Mouse (Mus musculus): ENCODE data around the gene Gp1bb.

Gene Gp1bb

DNA sequence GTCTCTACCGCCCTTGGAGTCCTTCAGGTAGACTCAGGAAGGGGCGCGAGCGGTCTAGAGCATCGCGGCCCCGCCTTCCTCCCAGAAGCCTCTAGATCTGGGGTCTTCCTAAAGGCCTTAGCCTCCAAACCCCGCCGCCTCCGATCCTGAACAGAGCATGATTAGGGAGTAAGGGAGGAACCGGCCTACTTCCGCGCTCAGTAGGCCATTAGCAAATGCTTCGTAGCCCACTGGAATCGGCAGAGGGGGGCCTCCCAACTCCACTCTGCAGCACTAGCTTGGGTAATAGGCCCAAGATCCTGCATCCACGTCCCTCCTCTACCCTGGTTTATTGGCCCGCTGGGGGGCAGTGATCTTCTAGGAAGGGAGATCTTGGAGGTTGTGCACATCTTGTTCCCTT lies at the start of gene Gp1bb:
TSS of gene Gp1bb (minus strand) at position 385 of the 400 bp plus-strand sequence.
- DNase-seq = no peak

DNA sequence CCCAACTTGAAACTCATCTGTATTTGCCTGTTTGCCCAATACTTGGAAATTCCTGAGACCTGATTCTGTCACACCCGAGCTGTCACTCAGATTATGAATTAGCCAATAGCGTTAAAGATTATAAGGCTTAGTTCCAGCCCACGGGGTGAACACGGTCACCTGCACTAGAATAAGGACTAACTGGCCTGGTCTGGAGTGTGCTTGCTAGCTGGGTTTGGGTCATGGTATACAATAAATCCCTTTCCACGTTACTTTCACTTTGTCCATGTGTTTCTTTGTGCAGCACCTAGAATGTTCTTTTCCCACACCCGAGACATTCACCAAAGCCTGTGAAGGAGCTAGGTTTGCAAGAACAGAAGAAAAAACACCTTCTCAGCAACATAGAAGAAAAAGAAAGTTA lies 47.7 kb upstream of the Gp1bb start:
- no peak for DNase-seq

GRCm38 (mm10) chr16:18658597-18658996 lies 36.4 kb upstream of the Gp1bb start:
- DNase-seq = no peak

DNA sequence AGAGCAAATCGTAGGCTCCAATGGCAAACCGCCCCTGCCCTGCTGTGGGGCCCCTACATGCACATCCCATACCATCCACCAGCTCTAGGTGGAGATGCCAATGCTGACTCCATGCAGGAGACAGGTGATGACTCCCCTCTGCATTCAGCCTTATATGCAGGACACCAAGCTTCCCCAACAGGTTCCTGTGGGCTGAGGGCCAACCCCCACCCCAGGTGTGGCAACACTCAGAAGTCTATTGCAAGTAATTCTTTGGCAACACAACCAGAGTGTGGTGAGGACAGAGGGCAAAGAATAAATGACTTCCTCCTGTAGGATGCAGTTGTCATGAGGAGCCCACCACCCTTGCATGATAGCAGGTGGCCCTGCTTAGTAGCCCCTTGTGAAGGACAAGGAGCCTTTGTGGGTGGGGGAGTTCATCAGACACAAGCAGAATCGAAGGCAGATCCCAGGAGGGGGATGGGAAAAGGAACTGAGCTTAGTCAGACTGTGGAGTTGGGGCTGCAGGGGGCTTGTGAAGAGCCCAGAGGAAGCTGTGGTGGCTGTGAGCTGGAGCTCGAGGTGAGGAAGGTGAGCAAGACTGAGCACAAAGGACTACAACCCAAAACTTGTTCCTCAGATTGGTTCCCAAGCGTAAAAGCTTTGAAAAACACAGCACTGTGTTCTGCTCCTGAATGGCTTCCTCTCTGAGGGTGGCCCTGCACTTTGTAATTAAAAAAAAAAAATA lies 33.3 kb upstream of the Gp1bb start:
- no peak for DNase-seq

DNA sequence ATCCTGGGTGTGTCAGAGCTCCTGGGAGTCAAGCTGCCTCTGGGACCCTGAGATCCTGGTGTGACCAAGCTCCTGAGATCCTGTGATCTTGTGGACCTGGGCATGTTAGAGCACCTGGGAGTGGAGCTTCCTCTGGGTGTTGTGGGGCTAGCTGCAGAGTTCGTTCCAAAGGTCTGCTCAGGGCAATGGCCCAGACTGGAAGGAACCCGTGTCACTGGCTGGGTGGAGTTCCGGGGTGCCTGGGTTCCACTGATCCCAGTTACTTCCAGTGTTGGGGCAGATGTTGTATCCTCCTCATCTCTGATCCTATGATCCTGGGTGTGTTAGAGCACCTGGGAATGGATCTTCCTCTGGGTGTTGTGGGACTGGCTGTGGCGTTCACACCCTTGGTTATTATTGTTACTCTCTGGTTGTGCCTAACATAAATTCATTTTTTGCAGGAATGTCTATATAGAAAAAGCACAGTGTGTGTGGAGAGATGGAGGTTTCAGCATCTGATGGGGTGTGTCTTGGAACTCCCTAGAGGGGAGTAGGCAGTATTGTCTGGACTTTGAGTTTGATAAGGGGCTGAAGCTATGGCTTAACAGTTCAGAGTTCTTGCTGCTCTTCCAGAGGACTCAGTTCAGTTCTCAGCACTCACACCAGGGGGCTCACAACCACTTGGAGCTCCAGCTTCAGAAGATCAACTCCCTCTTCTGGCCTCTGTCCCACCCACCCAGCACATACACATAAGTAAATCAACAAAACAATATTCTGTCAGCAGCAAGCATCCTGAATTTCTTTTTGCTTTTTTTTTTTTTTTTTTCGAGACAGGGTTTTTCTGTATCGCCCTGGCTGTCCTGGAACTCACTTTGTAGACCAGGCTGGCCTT lies 31.3 kb upstream of the Gp1bb start:
- DNase-seq = no peak

DNA sequence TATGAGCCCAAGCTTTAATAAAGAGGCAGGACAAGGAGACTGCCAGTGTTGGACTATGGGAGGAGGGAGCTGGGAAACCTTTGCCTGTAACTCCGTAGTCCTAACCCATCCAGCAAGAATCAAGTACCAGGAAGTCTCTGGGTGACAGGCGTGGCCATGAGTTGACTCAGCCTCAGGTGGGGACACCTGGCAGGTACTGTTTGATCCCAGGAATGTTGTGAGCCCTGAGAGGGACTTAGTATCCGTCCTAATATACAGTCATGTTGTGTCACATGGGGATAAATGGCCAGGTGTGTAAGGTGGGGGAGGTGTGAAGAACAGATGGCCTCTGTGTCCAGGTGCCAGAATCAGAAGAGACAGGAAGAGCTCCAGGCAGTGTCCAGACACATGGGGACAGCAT lies 26.9 kb upstream of the Gp1bb start:
- no peak for DNase-seq

GRCm38 (mm10) chr16:18645329-18645728 lies 23.1 kb upstream of the Gp1bb start:
- DNase-seq = no peak

- no peak for DNase-seq
Measured at GRCm38 (mm10) chr16:18644485-18644884, 22.3 kb upstream of the Gp1bb start.

- DNase-seq = no peak
Measured at GRCm38 (mm10) chr16:18643406-18643998, 21.3 kb upstream of the Gp1bb start.

- DNase-seq = no peak
Measured at GRCm38 (mm10) chr16:18642897-18643296, 20.7 kb upstream of the Gp1bb start.

- no peak for DNase-seq
Measured at GRCm38 (mm10) chr16:18642291-18642690, 20.1 kb upstream of the Gp1bb start.

- DNase-seq = no peak
Measured at GRCm38 (mm10) chr16:18639382-18639929, 17.3 kb upstream of the Gp1bb start.

DNA sequence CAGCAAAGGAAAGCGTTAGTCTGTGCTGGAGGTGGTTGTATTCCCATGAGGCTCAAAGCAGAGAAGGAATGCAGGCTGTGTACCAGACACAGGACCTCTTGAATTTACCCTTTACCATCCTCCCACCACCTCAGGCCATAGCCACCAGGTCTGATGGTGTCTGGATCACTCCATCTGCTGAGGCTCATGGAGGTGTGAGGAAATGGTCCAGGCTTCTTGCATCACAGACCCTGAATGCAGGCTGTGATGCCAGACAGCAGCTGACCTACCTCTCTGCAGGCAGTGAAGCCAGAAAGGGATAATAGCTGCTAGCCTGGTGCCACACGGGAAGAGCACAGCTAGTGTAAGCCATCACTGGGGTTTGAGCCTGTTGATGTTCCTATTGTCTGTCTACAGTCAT lies 16.2 kb upstream of the Gp1bb start:
- DNase-seq = no peak

GRCm38 (mm10) chr16:18636804-18637203 lies 14.6 kb upstream of the Gp1bb start:
- DNase-seq = no peak

GRCm38 (mm10) chr16:18636401-18636800 lies 14.2 kb upstream of the Gp1bb start:
- no peak for DNase-seq

DNA sequence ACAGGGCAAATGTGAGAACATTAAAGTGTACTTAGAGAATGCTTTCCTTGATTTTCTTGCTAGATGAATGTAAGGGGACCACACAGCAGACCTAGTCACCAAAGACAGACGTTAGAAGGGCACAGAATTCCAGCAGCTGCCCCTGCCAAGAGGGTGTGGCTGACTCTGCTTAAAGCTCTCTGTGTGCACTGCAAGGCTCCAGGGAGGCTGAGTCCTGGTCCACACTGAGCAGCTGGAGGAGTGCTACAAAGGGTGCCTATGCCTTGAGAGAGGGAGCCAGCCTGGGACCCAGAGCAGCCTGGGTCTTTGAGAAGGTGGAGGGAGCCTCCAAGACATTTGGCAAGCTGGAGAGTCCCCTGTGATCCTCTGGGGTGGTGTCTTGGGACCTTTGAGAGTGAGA lies 11.1 kb upstream of the Gp1bb start:
- no peak for DNase-seq

GRCm38 (mm10) chr16:18632816-18633215 lies 10.6 kb upstream of the Gp1bb start:
- no peak for DNase-seq

DNA sequence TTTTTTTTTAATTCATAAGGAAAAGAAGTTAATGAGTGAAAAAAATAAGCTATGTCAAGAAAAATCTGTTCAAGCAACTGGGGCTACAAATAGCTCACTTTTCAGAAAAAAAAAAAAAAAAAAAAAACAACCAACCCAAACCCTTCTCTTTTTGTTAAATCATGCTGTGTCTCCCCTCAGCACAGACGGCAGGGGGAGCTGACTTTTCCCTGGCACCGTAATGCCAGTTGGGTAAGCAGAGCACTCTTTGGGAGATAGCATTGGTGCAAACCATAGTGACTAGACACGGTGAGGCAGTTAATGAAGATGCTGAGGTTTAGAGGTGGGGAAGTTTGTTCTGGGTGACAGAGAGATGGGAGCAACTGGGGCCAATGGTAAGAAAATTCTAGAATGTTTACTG lies 9.9 kb upstream of the Gp1bb start:
- no peak for DNase-seq

- no peak for DNase-seq
Measured at GRCm38 (mm10) chr16:18631141-18631540, 8.9 kb upstream of the Gp1bb start.

- DNase-seq = no peak
Measured at GRCm38 (mm10) chr16:18630291-18630690, 8.1 kb upstream of the Gp1bb start.

GRCm38 (mm10) chr16:18629390-18630231 lies 7.4 kb upstream of the Gp1bb start, which contains the start of gene Sept5:
Sept5 (minus strand) TSS chr16:18629954.
- peak; percentile 34 for DNase-seq

GRCm38 (mm10) chr16:18628948-18629340 lies 6.7 kb upstream of the Gp1bb start:
- DNase-seq = no peak
